Mouse (Mus musculus): ENCODE results near the gene Mypn.
A peak's percentile ranks its signal among the peaks of the same experiment; 100 is the strongest.

Mypn gene

DNA sequence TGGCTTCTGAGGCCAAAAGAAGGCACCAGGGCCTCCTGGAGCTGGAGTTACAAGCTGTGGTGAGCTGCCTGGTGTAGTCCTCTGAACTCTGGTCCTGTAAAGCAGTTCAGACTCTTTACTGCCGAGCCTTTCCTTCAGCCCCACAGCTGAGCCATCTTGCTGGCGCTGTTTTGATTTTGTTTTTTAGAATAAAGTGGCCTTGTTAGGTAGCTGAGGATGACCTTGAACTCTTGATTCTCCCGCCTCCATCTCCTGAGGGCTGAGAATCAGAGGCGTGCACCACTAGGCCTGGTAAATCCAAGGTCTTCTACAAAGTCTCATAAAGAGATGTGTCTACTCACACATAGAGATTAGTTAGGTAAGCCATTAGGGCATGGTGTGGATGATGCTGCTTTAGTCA is 49.0 kb downstream of the Mypn start:
- DNase-seq (ENCODE audit: low spot score), result no peak

DNA sequence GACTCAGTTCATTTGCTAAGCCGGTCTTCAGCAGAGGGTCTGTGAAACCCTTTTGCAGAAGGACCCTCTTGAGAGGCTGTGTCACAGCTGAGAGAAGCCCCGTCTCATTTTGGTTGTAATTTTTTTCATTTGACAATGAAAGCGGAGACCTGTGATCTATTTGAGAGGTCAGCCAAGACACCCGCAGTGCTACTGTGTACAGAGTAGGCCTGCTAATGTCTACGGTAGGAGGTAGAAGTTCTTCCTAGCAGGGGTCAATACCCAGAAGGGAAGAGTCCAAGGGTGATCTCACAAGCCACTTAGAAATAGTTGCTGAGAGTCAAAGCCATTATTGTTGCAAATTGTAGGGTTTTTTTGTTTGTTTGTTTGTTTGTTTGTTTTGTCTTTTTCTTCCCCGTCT is 49.5 kb downstream of the Mypn start:
- no peak for DNase-seq (ENCODE audit: low spot score)

DNA sequence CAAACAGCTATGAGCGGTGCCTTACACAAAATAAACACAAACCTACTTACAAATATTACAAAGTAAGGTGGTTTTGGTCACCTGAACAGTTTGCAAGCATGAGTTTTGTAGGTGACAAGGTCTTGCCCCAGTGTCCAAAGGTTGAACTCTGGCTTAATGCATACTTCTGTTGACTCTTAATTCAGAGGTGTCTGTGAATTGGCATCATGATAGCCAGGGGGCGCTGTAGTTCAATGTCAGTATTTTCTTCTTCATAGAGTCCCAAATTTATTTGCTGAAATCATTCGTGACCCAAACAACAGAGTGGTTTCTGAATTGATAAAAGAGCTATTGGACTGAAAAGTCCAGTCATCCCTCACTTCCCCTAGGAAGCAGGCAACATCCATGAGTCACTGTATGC is 50.2 kb downstream of the Mypn start:
- DNase-seq (ENCODE audit: low spot score), result peak; percentile 83

DNA sequence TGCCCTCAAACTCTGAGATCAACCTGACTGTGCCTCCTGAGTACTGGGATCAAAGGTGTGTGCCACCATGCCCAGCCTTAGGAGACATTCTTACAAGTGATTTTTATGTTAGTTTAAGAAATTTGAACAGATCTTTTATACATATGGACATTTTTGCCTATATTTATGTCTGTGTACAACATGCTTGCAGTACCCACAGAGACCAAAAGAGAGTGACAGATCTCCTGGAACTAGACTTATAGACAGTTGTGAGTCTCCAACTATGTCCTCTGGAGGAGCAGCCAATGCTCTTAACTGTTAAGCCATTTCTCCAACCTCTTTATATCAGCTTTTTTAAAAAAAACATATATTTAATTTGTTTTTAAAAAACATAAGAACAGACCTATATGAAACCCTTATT is 51.4 kb downstream of the Mypn start:
- no peak for DNase-seq (ENCODE audit: low spot score)

DNA sequence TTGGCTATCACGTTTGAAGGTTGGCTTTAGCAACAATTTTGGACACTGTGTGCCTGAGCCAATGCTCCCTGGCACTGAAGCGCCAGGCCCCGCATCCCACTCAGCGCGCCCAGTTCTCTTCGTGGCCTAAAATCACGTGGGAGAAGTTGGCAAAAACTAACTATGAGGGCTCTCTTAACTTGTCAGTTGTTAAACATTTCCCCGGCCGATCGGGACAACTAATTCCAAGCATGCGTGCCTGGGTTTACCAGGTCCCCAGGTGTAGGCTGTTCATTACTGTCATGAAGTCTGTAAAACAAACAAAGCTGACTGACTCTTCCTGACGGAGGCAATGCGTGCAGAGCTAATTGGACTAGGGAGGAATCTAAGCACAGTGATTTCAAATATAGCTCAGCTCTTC is 61.1 kb downstream of the Mypn start:
- no peak for DNase-seq (ENCODE audit: low spot score)

DNA sequence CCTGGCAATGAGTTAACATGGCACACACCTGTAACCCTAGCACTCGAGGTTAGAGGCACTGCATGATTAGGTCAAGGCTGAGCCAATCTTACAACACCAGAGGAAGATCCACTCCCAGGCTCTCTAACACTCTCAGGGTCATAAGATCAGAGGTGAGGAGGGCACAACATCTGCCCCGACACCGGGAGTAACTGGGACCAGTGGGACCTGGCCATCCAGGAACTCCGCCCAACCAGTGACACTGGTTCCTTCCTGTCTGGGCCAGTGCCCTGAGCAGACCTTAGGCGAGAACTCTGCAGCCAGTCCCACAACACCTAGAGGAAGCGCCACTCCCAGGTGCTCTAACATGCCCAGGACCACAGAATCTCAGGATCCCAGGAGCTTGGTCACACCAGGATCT is 67.3 kb downstream of the Mypn start:
- no peak for DNase-seq (ENCODE audit: low spot score)

DNA sequence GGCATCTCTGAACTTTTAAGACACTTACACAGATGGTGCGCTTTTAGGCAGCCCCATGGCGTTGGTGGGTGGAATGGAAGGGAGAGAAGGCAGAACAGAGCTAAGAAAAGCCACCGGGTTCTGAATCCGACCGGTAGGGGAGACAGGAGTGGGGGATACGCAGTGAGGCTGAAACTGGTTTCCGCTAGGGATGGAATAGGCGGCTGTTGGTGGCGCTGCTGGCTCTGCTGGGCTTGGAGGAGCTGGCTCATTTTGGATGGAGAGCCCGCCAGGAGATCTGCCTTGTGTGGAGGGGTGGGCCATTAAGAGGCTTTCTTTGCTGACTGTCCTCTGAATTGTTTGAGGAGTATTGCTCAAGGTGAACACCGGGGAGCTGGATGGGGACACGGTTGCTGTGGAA is 68.1 kb downstream of the Mypn start:
- DNase-seq (ENCODE audit: low spot score), result no peak

DNA sequence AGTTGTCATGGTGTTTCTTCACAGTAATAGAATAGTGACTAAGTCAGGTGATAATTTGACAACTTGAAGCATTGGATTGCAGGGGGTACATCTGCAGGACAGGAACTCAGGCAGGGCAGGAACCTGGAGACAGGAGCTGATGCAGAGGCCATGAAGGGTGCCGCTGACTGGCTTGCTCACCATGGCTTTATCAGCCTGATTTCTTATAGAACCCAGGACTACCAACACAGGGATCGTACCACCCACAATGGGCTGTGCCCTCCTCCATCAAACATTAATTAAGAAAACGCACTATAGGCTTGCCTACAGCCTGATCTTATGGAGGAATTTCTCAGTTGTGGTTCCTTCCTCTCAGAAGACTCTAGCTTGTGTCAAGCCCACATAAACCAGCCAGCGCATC is 70.4 kb downstream of the Mypn start:
- no peak for DNase-seq (ENCODE audit: low spot score)

DNA sequence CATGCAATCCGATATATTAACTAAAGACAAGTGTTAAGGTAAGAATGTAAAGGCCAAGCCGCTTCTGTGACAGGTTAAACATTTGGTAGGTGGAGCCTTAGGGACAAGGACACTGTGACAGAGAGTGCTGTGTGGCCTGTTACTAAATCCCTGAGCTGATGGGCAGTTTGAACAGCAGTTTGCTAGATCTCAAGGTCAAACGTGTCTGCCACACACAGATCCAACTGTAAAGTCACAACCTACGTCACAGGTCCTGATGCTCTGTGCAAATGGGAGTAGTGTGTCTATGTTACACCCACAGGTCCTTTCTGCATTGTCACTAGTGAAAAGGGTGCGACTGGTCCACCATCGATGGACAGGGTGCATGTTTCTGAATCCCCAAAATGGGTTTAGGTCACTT is 71.4 kb downstream of the Mypn start:
- no peak for DNase-seq (ENCODE audit: low spot score)

DNA sequence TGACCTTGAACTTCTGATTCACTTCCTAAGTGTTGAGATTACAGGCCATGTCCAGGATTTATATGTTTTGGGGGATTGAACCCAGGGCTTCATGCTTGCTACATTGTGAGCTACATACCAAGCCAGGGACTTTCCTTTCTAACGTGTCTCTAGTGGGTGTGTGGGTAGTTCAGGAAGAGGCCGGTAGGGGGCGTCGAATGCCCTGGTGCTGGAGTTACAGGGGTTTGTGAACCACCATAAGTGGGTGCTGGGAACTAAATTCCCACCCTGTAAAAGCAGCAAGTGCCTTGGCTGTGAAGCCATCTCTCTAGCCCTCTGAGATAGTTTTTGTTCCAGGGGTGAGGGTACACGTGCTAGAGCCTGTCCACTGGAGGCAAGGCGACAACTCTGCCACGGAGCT is 73.3 kb downstream of the Mypn start:
- DNase-seq (ENCODE audit: low spot score), result no peak

DNA sequence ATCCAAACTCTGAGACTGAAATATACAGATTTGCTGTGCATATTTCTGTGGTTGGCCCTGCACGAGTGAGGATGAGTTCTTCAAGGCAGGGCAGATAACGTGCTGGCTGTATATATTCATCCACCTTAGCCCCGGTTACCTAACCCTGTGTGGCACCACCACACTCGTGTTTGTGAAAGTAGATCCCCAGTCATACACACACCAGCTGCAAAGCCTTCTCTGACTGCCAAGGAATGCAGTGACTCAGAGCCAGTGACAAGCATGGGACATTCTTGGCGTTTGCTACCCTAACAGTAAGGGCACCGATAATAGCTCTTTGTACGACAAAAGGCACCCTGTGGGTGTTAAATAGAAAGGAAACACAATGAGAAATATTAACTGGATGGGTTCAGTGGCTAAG is 75.5 kb downstream of the Mypn start:
- DNase-seq (ENCODE audit: low spot score), result peak; percentile 41

DNA sequence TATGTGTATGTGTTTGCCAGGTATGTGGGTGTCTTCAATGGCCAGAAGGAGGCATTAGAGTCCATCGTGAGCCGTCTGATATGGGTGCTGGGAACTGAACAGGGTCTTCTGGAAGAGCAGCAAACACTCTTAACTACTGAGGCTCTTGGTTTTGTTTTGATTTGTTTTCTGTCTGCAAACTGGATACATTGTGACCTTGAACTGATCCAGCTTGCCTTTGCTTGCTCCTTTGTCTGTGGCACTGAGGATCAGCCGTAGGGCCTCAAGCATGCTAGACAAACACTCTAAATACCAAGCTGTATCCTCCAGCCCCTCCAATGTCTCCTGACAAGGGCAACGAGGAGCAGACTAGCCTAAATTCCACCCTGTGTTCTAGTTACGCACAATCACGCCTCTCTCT is 76.6 kb downstream of the Mypn start:
- no peak for DNase-seq (ENCODE audit: low spot score)

DNA sequence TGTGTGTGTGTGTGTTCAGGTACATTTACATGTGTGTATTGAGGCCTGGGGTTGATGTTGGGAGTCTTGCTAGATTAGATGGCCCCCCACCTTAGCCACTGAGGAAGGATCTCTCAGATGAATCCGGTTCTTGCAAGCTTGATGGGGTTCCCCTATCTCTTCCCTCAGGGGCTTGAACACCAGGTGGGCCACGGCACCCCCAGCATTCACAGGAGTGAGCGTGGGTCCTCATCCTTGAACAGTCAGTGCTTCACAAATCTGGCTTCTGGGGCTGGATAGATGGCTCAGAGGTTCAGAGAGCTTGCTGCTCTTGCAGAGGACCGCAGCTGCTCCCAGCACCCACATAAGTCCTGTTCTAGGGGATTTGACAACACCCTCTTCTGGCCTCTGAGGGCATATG is 77.6 kb downstream of the Mypn start:
- DNase-seq (ENCODE audit: low spot score), result no peak

DNA sequence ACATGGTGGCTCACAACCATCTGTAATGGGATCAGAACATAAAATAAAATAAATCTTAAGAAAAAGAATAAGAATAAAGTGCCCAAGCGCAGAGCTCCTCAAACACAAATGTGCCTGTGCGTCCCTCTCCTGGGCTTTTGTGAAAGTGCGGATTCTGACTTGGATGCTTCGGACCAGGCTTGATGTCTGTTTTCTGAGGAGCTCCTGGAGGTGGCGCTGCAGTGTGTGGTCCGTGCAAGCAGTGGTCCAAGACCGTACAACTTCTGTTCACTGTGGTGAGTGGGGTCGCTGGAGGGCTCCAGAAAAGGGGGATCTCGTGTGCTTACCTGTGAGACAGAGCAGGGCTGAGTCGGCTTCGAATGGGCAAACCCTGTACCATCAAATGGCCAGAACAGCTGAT is 78.4 kb downstream of the Mypn start:
- DNase-seq (ENCODE audit: low spot score), result no peak

DNA sequence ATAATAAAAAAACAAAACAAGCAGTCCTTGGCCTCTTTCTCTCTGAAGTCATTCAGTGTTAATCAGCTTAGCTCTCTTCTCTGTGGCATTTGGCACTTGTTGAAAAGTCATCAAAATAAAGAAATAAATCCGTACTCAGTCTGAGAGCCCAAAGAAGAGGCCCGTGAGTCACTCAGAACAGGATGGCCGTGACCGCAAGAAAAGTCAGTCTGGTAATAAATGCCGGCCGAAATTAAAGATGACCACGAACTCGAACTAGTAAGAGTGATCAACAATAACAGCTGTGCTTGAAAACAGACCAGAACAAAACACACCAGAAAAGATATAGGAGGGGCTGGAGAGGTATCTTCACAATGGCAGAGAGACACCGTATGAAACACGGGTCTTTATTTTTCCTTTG is 79.7 kb downstream of the Mypn start:
- no peak for DNase-seq (ENCODE audit: low spot score)

DNA sequence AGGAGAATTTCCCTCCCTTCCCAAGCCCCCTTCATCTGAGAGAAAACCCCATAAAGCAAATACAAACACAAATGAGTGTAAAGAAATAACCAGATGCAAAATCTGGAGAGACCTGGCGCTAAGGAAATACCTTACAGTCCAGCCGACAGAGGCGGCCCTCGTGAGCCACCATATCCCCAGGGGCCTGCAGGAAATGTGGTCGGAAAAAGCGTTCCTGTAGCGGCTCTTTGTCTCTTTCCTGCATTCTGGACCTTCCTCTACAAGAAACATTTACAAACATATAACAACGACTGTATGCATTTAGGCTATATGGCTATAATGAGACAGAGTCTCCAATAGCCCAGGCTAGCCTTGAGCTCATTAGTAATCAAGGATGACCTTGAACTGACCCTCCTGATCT is 80.6 kb downstream of the Mypn start:
- no peak for DNase-seq (ENCODE audit: low spot score)

DNA sequence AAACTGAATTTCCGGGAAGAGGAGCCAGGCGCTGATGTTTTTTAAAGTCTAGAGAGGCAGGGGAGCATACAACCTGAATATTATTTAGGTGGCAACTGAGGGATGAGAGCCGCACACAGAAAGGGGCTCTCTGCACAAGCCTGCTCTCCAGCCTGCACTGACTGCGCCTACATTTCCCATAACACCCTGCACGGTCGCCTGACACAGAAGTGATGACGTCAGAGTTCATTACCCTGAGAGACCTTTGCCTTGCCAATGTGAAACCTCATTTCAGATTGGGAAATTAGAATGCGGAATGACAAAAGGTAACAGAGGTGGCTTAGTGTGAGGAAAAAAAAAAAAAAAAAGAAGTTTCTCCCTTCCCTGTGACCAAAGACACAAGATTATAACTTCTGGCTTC is 81.2 kb downstream of the Mypn start:
- peak; percentile 46 for DNase-seq (ENCODE audit: low spot score)

DNA sequence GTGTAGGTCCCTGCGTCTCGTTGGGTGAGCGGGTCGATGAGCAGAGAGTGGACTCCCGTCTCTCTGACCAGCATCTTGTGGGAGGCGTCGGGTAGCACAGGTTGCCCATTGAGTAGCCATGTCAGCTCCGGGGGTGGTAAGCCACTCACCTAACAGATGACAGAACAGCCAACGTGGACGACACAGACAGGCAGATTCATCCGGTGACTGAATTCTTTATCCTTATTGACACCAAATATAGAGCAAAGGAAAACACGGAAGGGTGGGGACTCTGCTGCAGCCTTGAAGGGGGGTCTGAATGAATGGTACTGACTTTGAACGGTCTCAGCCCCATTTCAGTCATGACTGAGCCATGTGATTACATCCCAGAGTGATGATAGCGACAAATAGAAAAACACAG is 81.8 kb downstream of the Mypn start:
- DNase-seq (ENCODE audit: low spot score), result no peak

DNA sequence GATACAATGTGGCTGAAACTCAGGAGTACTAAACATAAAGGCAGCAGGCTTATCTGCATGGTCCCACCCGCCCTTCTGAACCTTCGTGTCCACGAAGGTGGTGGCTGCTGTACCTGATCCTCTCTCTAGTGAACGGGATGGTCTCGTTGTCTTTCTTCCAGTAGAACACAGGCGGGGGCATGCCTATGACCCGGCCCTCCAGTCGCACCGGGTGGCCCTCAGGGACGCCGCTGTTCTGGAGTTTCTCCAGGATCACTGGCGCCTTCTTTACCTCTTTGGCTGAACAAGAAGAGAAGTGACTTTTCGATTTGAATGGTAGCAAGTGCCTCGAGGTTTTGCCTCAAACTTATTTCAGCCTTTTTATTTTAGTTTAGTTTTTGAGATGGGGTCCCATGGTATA is 83.8 kb downstream of the Mypn start:
- DNase-seq (ENCODE audit: low spot score), result no peak

DNA sequence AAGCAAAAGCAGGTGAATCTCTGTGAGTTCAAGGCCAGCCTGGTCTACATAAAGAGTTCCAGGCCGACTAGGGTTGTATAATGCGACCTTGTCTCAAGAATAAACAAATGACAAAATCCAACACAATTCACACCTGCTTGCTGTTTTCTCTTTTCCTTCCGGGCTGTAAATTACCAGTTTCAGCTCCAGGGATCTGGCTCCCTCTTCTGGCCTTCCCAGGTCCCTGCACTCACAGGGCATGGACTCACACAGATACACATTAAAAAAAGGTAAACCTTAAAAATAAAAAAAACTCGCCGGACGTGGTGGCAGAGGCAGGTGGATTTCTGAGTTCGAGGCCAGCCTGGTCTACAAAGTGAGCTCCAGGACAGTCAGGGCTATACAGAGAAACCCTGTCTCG is 86.2 kb downstream of the Mypn start:
- DNase-seq (ENCODE audit: low spot score), result no peak

DNA sequence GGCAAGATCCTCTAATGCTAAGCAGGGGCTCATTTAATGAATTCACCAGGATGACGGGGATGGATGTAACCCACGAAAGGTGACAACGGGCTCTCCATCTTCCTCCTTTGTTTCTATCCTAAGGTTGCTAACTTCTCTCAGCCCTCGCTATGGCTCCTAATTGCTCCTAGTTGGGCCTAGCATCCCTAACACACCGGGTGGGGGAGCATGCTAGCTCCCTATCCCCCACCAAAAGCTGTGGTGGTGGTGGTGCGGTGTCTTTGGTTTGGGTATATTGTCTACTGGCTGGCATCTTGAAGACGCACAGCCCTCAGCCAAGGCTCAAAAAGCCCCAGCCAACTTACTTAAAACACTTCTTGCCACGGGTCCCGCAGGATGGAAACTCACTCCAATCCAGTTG is 87.4 kb downstream of the Mypn start:
- DNase-seq (ENCODE audit: low spot score), result no peak

DNA sequence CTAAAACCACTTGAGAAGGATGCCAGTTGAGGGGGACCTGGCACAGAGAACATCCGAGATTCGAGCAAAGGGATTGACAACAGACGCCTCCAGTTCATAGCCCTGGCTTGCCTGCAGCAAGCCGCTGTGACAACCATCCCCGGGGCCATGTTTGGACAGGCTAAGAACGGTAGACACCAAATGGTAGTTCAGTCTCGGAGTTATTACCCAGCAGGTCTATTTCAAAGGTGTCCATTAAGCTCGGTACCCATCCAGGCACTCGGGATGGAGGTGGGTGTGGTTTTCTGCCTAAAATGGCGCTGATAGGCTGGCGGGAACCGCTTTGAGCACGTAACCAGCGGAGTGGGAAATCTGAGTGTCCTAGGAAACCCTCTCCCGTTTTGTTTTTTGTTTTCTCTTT is 87.9 kb downstream of the Mypn start:
- no peak for DNase-seq (ENCODE audit: low spot score)

DNA sequence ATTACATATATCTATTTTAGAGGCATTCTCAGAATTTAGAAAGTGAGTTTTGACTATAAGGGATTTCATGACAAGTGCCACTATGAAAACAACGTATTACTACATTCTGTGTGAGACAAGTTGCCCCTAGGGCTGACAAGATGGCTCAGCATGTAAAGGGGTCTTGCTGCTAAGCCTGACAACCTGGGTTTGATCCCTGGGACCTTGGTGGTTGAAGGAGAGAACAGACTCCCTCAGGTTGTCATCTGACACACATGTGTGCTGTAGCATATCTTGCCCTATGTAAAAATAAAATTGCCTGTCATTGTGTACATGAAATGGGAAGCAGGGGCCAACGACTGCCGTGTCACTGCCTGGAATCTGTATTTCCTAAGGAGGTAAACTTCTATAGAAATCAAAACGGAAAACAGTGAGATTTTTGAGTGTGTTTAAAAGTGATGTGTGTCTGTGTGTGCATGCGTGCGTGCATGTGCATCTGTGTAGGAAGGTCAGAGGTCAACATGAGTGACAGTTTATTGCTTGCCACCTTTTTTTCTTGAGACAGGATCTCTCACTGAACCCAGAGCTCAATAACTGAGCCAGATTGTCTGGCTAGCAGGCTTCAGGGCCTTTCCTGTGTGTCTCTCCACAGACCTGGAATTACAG is 89.9 kb downstream of the Mypn start:
- no peak for DNase-seq (ENCODE audit: low spot score)

DNA sequence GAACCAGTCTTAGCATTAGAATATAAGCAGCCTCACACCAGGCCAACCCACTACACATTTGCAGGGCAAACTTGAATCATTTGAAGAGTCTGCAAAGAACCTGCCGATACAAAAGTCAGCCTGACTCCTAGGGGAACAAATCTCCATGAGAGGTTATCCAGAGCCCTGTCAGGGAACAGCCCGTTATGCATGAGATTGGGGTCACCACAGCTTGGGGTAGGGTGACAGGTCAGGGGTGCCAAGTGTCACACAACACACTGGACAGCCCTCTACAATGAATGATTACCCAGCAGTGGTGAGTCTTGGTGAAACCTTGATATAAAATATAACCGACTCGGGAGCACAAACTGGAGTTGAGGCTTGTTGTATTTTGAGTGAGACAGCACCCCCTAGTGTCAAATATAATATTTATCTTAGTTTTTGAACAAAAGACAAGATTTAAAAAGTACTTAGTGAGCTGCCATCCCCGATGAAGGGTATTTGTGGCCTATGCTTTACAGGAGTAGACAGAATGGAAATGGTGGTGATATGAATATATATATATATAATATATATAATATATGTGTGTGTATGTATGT is 90.6 kb downstream of the Mypn start:
- no peak for DNase-seq (ENCODE audit: low spot score)

DNA sequence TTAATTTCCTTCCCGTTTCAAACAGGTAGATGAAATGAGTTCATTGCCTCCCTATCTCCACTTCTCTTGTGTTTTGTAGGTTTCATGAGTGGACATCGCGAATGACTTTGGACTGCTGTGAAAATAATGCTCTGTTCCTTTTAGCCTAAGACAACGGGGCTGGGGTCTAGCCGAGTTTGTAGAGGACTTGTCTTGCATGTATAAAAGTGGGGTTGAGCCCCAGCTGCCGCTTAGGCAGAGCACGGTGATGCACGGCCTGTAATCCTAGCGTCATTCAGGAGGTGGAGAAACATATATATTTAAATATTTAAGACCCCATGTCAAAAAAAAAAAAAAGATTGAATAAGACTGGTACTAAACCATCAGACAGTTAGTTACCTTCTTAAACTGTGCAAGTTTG is 103.1 kb downstream of the Mypn start:
- no peak for DNase-seq (ENCODE audit: low spot score)

Data from layer of hippocampus, adult 11-12 months (tissue).